In genomic region chr7:112132005-112132404, GRCm38 (mm10) we compare ENCODE assay signal across 14 mouse cellular contexts. TPM values are rescaled to one million over a fixed set of nuclear protein-coding genes. Genes with fewer than 3 reads are reported as not detected.
DNase-seq lines count a peak whose midpoint lies in the region; ATAC-seq and TF ChIP-seq lines count a peak whose summit lies in the region.
"Had no signal": no experiment of that assay in that cellular context is flagged by ENCODE, and none has a peak within 500 bp of the region (broad histone marks: within the 10 kb centered on the region; RNA-seq: fewer than 3 reads in every experiment).

No protein-coding gene starts in this region.

- ATAC-seq in kidney, embryonic 15.5 days (replicated peaks; ENCODE audit: low FRiP score), result no peak
- peak; percentile 23; the same call in 1 of the 2 replicates for ATAC-seq in embryonic facial prominence, embryonic 14.5 days (ENCODE audit: low read depth)
- ATAC-seq in forebrain, postnatal 0 days, result peak; percentile 59; the same call in 1 of the 2 replicates
- ATAC-seq: liver, postnatal 0 days had no signal

- no peak for TF ChIP-seq POLR2A in CH12.LX (IDR thresholded peaks at IDR 0.05; ENCODE audit: low read depth, low read length)

- H3K4me3 ChIP-seq in kidney, embryonic 15.5 days (replicated peaks), result no peak overlapping the region
- H3K4me3 ChIP-seq in CH12.LX (replicated peaks in 1 of 3; ENCODE audit: low read depth in 2 of 3, low read length in 2 of 3, poor library complexity in 1 of 3), result no peak overlapping the region
- no peak overlapping the region for H3K4me3 ChIP-seq in embryonic facial prominence, embryonic 14.5 days (ENCODE audit: low read depth, low read length)
- no peak overlapping the region for H3K4me3 ChIP-seq in forebrain, postnatal 0 days (ENCODE audit: low read depth, low read length)
- H3K4me3 ChIP-seq in gastrocnemius, adult 2 months, result no peak overlapping the region

- no peak overlapping the region for H3K9ac ChIP-seq in kidney, embryonic 15.5 days
- no peak overlapping the region for H3K9ac ChIP-seq in CH12.LX (ENCODE audit: insufficient read depth, low read depth)
- H3K9ac ChIP-seq in embryonic facial prominence, embryonic 14.5 days (ENCODE audit: low read depth, low read length), result no peak overlapping the region
- no peak overlapping the region for H3K9ac ChIP-seq in forebrain, postnatal 0 days
- H3K9ac ChIP-seq: liver, postnatal 0 days had no signal

- no peak for TF ChIP-seq CTCF in CH12.LX (conservative IDR thresholded peaks at IDR 0.05 in 1 of 2, IDR thresholded peaks at IDR 0.05 in 1 of 2; ENCODE audit: low read depth in 2 of 2, low read length in 2 of 2)
- no peak for TF ChIP-seq CTCF in forebrain, postnatal 0 days (IDR thresholded peaks at IDR 0.05; ENCODE audit: low read depth)
- TF ChIP-seq CTCF in gastrocnemius, adult 2 months (IDR thresholded peaks at IDR 0.05), result no peak

- in situ Hi-C loops in CH12.LX (cut with MboI; ENCODE audit: low pct_ligation_motif_present, low pct_unique_long_range_greater_than_20kb, low sequenced_read_pairs), result no loop called here

- no peaks in the 10 kb centered on the region for H3K27me3 ChIP-seq in kidney, embryonic 15.5 days
- no peaks in the 10 kb centered on the region for H3K27me3 ChIP-seq in CH12.LX (replicated peaks)
- H3K27me3 ChIP-seq in embryonic facial prominence, embryonic 14.5 days (replicated peaks; ENCODE audit: control insufficient read depth, insufficient read depth, low read length), result no peaks in the 10 kb centered on the region
- H3K27me3 ChIP-seq in forebrain, postnatal 0 days (ENCODE audit: insufficient read depth, low read length), result no peaks in the 10 kb centered on the region

- TF ChIP-seq RAD21 in CH12.LX (IDR thresholded peaks at IDR 0.05; ENCODE audit: low read depth, low read length), result no peak

- WGBS in kidney, embryonic 15.5 days, result 69% methylated on average over 6 of the region's 6 CpGs
- 48% methylated on average over 6 of the region's 6 CpGs for WGBS in embryonic facial prominence, embryonic 14.5 days
- WGBS in forebrain, postnatal 0 days, result 18% methylated on average over 6 of the region's 6 CpGs

- dilution Hi-C loops in CH12.LX (cut with MboI; ENCODE audit: extremely low pct_ligation_motif_present, extremely low pct_unique_long_range_greater_than_20kb, low sequenced_read_pairs), result no loop called here

- no peak overlapping the region for H3K4me2 ChIP-seq in kidney, embryonic 15.5 days
- no peak overlapping the region for H3K4me2 ChIP-seq in CH12.LX (ENCODE audit: insufficient read depth, low read depth, poor library complexity, severe bottlenecking)
- H3K4me2 ChIP-seq in embryonic facial prominence, embryonic 14.5 days (ENCODE audit: low read depth, low read length), result no peak overlapping the region
- H3K4me2 ChIP-seq in forebrain, postnatal 0 days (ENCODE audit: low read depth), result no peak overlapping the region

- no peaks in the 10 kb centered on the region for H3K9me3 ChIP-seq in kidney, embryonic 15.5 days (replicated peaks)
- H3K9me3 ChIP-seq in CH12.LX (replicated peaks; ENCODE audit: low read length), result no peaks in the 10 kb centered on the region
- H3K9me3 ChIP-seq in embryonic facial prominence, embryonic 14.5 days (ENCODE audit: control insufficient read depth, low read length), result no peaks in the 10 kb centered on the region
- no peaks in the 10 kb centered on the region for H3K9me3 ChIP-seq in forebrain, postnatal 0 days (ENCODE audit: low read length)

- intact Hi-C loops in gastrocnemius, adult 2 months (cut with DNase I), result no loop called here

- H3K36me3 ChIP-seq in kidney, embryonic 15.5 days, result no peaks in the 10 kb centered on the region
- no peaks in the 10 kb centered on the region for H3K36me3 ChIP-seq in CH12.LX (replicated peaks in 1 of 2; ENCODE audit: control insufficient read depth in 1 of 2, insufficient read depth in 1 of 2, low read length in 1 of 2)
- no peaks in the 10 kb centered on the region for H3K36me3 ChIP-seq in embryonic facial prominence, embryonic 14.5 days (ENCODE audit: control insufficient read depth, insufficient read depth, low read length)
- H3K36me3 ChIP-seq in forebrain, postnatal 0 days (ENCODE audit: insufficient read depth), result no peaks in the 10 kb centered on the region

- no peak for DNase-seq in kidney, postnatal 25 days
- no peak for DNase-seq in CH12.LX (ENCODE audit: extremely low read depth)
- peak; percentile 73 for DNase-seq in embryonic facial prominence, embryonic 14.5 days (ENCODE audit: low spot score)
- peak; percentile 58 for DNase-seq in forebrain, postnatal 0 days
- no peak for DNase-seq in adipocyte (ENCODE audit: low spot score)
- no peak for DNase-seq in gastrocnemius, adult 2 months
- DNase-seq: heart, postnatal 4 days; kidney, adult 2 months; liver; liver, postnatal 0 days; retina, postnatal 1 day; thymus, adult 2 months had no signal

- H3K4me1 ChIP-seq in kidney, embryonic 15.5 days, result peaks cover 14% of the 10 kb centered on the region
- H3K4me1 ChIP-seq in CH12.LX (ENCODE audit: control insufficient read depth in 1 of 2, insufficient read depth in 2 of 2), result peaks cover 20 to 47% of the 10 kb centered on the region in 2 experiments
- peaks cover 17% of the 10 kb centered on the region; the same call in 1 of the 2 replicates for H3K4me1 ChIP-seq in embryonic facial prominence, embryonic 14.5 days (ENCODE audit: control insufficient read depth, insufficient read depth, low read length)
- no peaks in the 10 kb centered on the region for H3K4me1 ChIP-seq in forebrain, postnatal 0 days (ENCODE audit: insufficient read depth)

- TF ChIP-seq EP300 in CH12.LX (IDR thresholded peaks at IDR 0.05; ENCODE audit: low read length), result no peak

- H3K27ac ChIP-seq in kidney, embryonic 15.5 days, result 0 out of 2 replicates have a peak overlapping the region, but pooled peaks have one; percentile 41
- no peak overlapping the region for H3K27ac ChIP-seq in CH12.LX (ENCODE audit: insufficient read depth, low read depth)
- peak overlapping the region; percentile 12 for H3K27ac ChIP-seq in embryonic facial prominence, embryonic 14.5 days (replicated peaks; ENCODE audit: low read depth, low read length)
- H3K27ac ChIP-seq in forebrain, postnatal 0 days (ENCODE audit: low read depth, low read length), result 0 out of 2 replicates have a peak overlapping the region, but pooled peaks have one; percentile 16
- H3K27ac ChIP-seq in gastrocnemius, adult 2 months, result no peak overlapping the region

- H3K79me2 ChIP-seq in CH12.LX (replicated peaks; ENCODE audit: control insufficient read depth, extremely low read depth, insufficient read depth, poor library complexity, severe bottlenecking), result no peaks in the 10 kb centered on the region

TF ChIP-seq in CH12.LX, 34 proteins besides CTCF, POLR2A, EP300 and RAD21:
- no peak for TF ChIP-seq PAX5 (IDR thresholded peaks at IDR 0.05; ENCODE audit: low read length)
- TF ChIP-seq SIN3A (IDR thresholded peaks at IDR 0.05; ENCODE audit: low read length), result no peak
- TF ChIP-seq RCOR1 (conservative IDR thresholded peaks at IDR 0.05; ENCODE audit: low read depth, low read length), result no peak
- TF ChIP-seq ETS1 (conservative IDR thresholded peaks at IDR 0.05; ENCODE audit: low read depth, low read length), result 0 out of 2 replicates have a peak, but pooled peaks have one; percentile 0
- TF ChIP-seq KAT2A (IDR thresholded peaks at IDR 0.05; ENCODE audit: insufficient replicate concordance, low read length), result no peak
TF ChIP-seq in CH12.LX: peak in this region for 1.

RNA-seq across cellular contexts. Expression of gene Dkk3, which starts 26.9 kb away (rescaled TPM):
- 20.0 and 25.3 TPM in 2 replicates for polyA plus RNA-seq in kidney, embryonic 15.5 days (2015; fragmentation: Nextera tagmentation; extraction: Ambion mirVana)
- total RNA-seq in CH12.LX (2012; rRNA removed), result 0.38 and 0.59 TPM in 2 replicates
- total RNA-seq in CH12.LX (2014; rRNA removed), result 0.55 and 0.62 TPM in 2 replicates
- 0.48 and 0.54 TPM in 2 replicates for polyA plus RNA-seq in CH12.LX (2012; ENCODE audit: insufficient read length, low read depth)
- 54.7 and 55.0 TPM in 2 replicates for polyA plus RNA-seq in embryonic facial prominence, embryonic 14.5 days (2014; fragmentation: Nextera tagmentation; extraction: Ambion mirVana)
- 50.8 and 53.8 TPM in 2 replicates for total RNA-seq in forebrain, postnatal 0 days (2014; rRNA removed)
- 48.1 and 49.9 TPM in 2 replicates for polyA plus RNA-seq in forebrain, postnatal 0 days (2015; fragmentation: Nextera tagmentation; extraction: Ambion mirVana)
- 1 to 10 TPM; 2.1 to 2.4 TPM for total RNA-seq in gastrocnemius, adult 2 months (2021)
- total RNA-seq: granulocyte monocyte progenitor cell, adult 5-6 weeks had no signal

Comparison
In these comparisons a context has a peak if more than half of its experiments do, and no peak if none do; other contexts are left out.
1. H3K27ac ChIP-seq: peak in kidney, embryonic 15.5 days (single experiment), embryonic facial prominence, embryonic 14.5 days (single experiment) and forebrain, postnatal 0 days (single experiment); none in CH12.LX (single experiment) and gastrocnemius, adult 2 months (single experiment).
2. DNase-seq: peak in embryonic facial prominence, embryonic 14.5 days (single experiment) and forebrain, postnatal 0 days (single experiment); none in kidney, postnatal 25 days (0 of 2), CH12.LX (single experiment), adipocyte (single experiment) and gastrocnemius, adult 2 months (single experiment).
3. RNA of gene Dkk3, which starts 26.9 kb away (polyA plus RNA-seq): 54.7 to 55.0 TPM in embryonic facial prominence, embryonic 14.5 days, 48.1 to 49.9 TPM in forebrain, postnatal 0 days and 20.0 to 25.3 TPM in kidney, embryonic 15.5 days; 0.48 to 0.54 TPM in CH12.LX; every median in the first group is over 10 times any median in the second.